Mouse (Mus musculus) lung, adult 2 months (tissue): ENCODE measurements at regions not wholly inside any gene's neighbourhood (a gene's known extent, or its start where the extent isn't known, plus 50 kb on each side); places are given as distances from the start of the nearest gene placed in this dataset.

Experiments
- CTCF ChIP-seq: fragments of 200-500 bp; IDR thresholded peaks from 2 replicates; pipeline ENCODE4 v1.5.1; 2011; ENCODE audit warnings: mild to moderate bottlenecking, low read length, control low read depth; ENCODE audit not compliant: insufficient read depth
- POLR2A ChIP-seq: fragments of 200-500 bp; IDR thresholded peaks from 2 replicates; pipeline ENCODE4 v1.6.1; 2011; ENCODE audit warnings: low read depth, mild to moderate bottlenecking, control low read depth, low read length, borderline replicate concordance; ENCODE audit errors: extremely low read depth

GRCm38 (mm10) chr16:29787633-29788511, 208.7 kb downstream of the Opa1 start:
- TF ChIP-seq CTCF = no peak
- no peak for TF ChIP-seq POLR2A
